Mouse (Mus musculus) embryonic facial prominence, embryonic 15.5 days (tissue): ENCODE measurements around the gene Dis3l2. TPM values are rescaled to one million over a fixed set of nuclear protein-coding genes. Genes with fewer than 3 reads are reported as not detected.
A peak's percentile ranks its signal among the peaks of the same experiment; 100 is the strongest.

Source experiments
- ATAC-seq: fragments of 200-750 bp; cut with Nextera tagmentation; 2 replicates; pipeline ENCODE4 v1.8.0; 2017; ENCODE audit warnings: low read depth, moderate TSS enrichment; ENCODE audit not compliant: insufficient number of reproducible peaks, low FRiP score, low TSS enrichment
- H3K27ac ChIP-seq: fragments of 300-500 bp; sonication (generic); replicated peaks from 2 replicates; pipeline ENCODE4 v1.5.1; 2015; ENCODE audit warnings: mild to moderate bottlenecking, inconsistent platforms
- H3K27me3 ChIP-seq: fragments of 300-500 bp; sonication (generic); 2 replicates; pipeline ENCODE4 v1.6.1; 2015; ENCODE audit warnings: inconsistent platforms
- H3K36me3 ChIP-seq: fragments of 300-500 bp; sonication (generic); 2 replicates; pipeline ENCODE4 v1.6.1; 2015; ENCODE audit warnings: mild to moderate bottlenecking, inconsistent platforms
- H3K4me1 ChIP-seq: fragments of 300-500 bp; sonication (generic); 2 replicates; pipeline ENCODE4 v1.6.1; 2015; ENCODE audit warnings: inconsistent platforms
- H3K4me2 ChIP-seq: fragments of 300-500 bp; sonication (generic); replicated peaks from 2 replicates; pipeline ENCODE4 v1.6.1; 2015; ENCODE audit warnings: mild to moderate bottlenecking, inconsistent platforms
- H3K4me3 ChIP-seq: fragments of 300-500 bp; sonication (generic); replicated peaks from 2 replicates; pipeline ENCODE4 v1.5.1; 2015; ENCODE audit warnings: mild to moderate bottlenecking, inconsistent platforms
- H3K9ac ChIP-seq: fragments of 300-500 bp; sonication (generic); 2 replicates; pipeline ENCODE4 v1.6.1; 2015; ENCODE audit warnings: inconsistent platforms
- H3K9me3 ChIP-seq: fragments of 300-500 bp; sonication (generic); replicated peaks from 2 replicates; pipeline ENCODE4 v1.6.1; 2016; ENCODE audit warnings: inconsistent platforms
- WGBS: fragments of 180-500 bp; shearing (Covaris S2); methylation state at CpG from one replicate; pipeline ENCODE4 v1.1.7; 2015; 5-methylcytosine and 5-hydroxymethylcytosine counted together
- polyA plus RNA-seq: library from polyadenylated mRNA; unstranded; fragments of >200 nt; fragmentation: Nextera tagmentation; extraction: Ambion mirVana; gene quantifications from 2 replicates; pipeline ENCODE4 v1.2.1, GENCODE M21; 2015

The Dis3l2 gene
- polyA plus RNA-seq, 1 experiment from 2014 or later, result 26.0 TPM

- WGBS, result 85% methylated on average over 2 of the region's 2 CpGs
- ATAC-seq, result no peak
- Histone ChIP-seq H3K27ac (no peak overlapping the region), H3K27me3 (no peaks in the 10 kb centered on the region), H3K36me3 (no peaks in the 10 kb centered on the region), H3K4me3 (no peak overlapping the region), H3K4me1 (peaks cover 8% of the 10 kb centered on the region; the same call in 1 of the 2 replicates), H3K4me2 (no peak overlapping the region), H3K9me3 (no peaks in the 10 kb centered on the region), H3K9ac (no peak overlapping the region)
Measured at GRCm38 (mm10) chr1:86834988-86835387, 131.4 kb downstream of the Dis3l2 start.

GRCm38 (mm10) chr1:86850754-86851153 is 147.1 kb downstream of the Dis3l2 start:
- no peak overlapping the region for H3K27ac ChIP-seq
- no peak overlapping the region for H3K9ac ChIP-seq
- H3K4me2 ChIP-seq, result no peak overlapping the region
- H3K4me3 ChIP-seq, result no peak overlapping the region
- H3K36me3 ChIP-seq, result no peaks in the 10 kb centered on the region
- no peaks in the 10 kb centered on the region for H3K27me3 ChIP-seq
- H3K9me3 ChIP-seq, result no peaks in the 10 kb centered on the region
- no peak for ATAC-seq
- H3K4me1 ChIP-seq, result no peaks in the 10 kb centered on the region
- WGBS, result 83% methylated on average over 2 of the region's 2 CpGs

GRCm38 (mm10) chr1:86858876-86859275 is 155.3 kb downstream of the Dis3l2 start:
- Histone ChIP-seq H3K4me2 (no peak overlapping the region), H3K9me3 (no peaks in the 10 kb centered on the region), H3K27ac (no peak overlapping the region), H3K4me3 (no peak overlapping the region), H3K9ac (no peak overlapping the region), H3K36me3 (0 out of 2 replicates have a peak, but pooled peaks cover 4% of the 10 kb centered on the region), H3K27me3 (no peaks in the 10 kb centered on the region), H3K4me1 (no peaks in the 10 kb centered on the region)
- WGBS, result 45% methylated on average over 1 of the region's 1 CpGs
- ATAC-seq, result no peak

GRCm38 (mm10) chr1:86859371-86859770 is 155.8 kb downstream of the Dis3l2 start:
- H3K4me3 ChIP-seq, result no peak overlapping the region
- H3K4me2 ChIP-seq, result no peak overlapping the region
- no peak for ATAC-seq
- no peak overlapping the region for H3K27ac ChIP-seq
- H3K9ac ChIP-seq, result no peak overlapping the region
- H3K9me3 ChIP-seq, result no peaks in the 10 kb centered on the region
- 0 out of 2 replicates have a peak, but pooled peaks cover 4% of the 10 kb centered on the region for H3K36me3 ChIP-seq
- H3K27me3 ChIP-seq, result no peaks in the 10 kb centered on the region
- H3K4me1 ChIP-seq, result no peaks in the 10 kb centered on the region
- 20% methylated on average over 1 of the region's 1 CpGs for WGBS

- no peaks in the 10 kb centered on the region for H3K36me3 ChIP-seq
- H3K27ac ChIP-seq, result no peak overlapping the region
- H3K9me3 ChIP-seq, result no peaks in the 10 kb centered on the region
- H3K4me1 ChIP-seq, result no peaks in the 10 kb centered on the region
- WGBS, result 71% methylated on average over 2 of the region's 2 CpGs
- H3K9ac ChIP-seq, result no peak overlapping the region
- H3K4me3 ChIP-seq, result no peak overlapping the region
- no peaks in the 10 kb centered on the region for H3K27me3 ChIP-seq
- H3K4me2 ChIP-seq, result no peak overlapping the region
- ATAC-seq, result no peak
Measured at GRCm38 (mm10) chr1:86873745-86874144, 170.1 kb downstream of the Dis3l2 start.

GRCm38 (mm10) chr1:86878743-86879142 is 175.1 kb downstream of the Dis3l2 start:
- ATAC-seq, result no peak
- H3K4me2 ChIP-seq, result no peak overlapping the region
- no peaks in the 10 kb centered on the region for H3K9me3 ChIP-seq
- no peaks in the 10 kb centered on the region for H3K4me1 ChIP-seq
- H3K36me3 ChIP-seq, result no peaks in the 10 kb centered on the region
- no peak overlapping the region for H3K9ac ChIP-seq
- no peaks in the 10 kb centered on the region for H3K27me3 ChIP-seq
- H3K27ac ChIP-seq, result no peak overlapping the region
- H3K4me3 ChIP-seq, result no peak overlapping the region

- no peak for ATAC-seq
- WGBS, result 97% methylated on average over 2 of the region's 2 CpGs
- H3K9me3 ChIP-seq, result no peaks in the 10 kb centered on the region
Measured at GRCm38 (mm10) chr1:86879547-86879946, 175.9 kb downstream of the Dis3l2 start.

GRCm38 (mm10) chr1:86887060-86887459 is 183.5 kb downstream of the Dis3l2 start:
- H3K27ac ChIP-seq, result no peak overlapping the region
- no peaks in the 10 kb centered on the region for H3K9me3 ChIP-seq
- H3K36me3 ChIP-seq, result no peaks in the 10 kb centered on the region; the same call in 1 of the 2 replicates
- no peaks in the 10 kb centered on the region for H3K4me1 ChIP-seq
- WGBS, result 94% methylated on average over 1 of the region's 1 CpGs
- no peak overlapping the region for H3K9ac ChIP-seq
- H3K27me3 ChIP-seq, result no peaks in the 10 kb centered on the region
- no peak overlapping the region for H3K4me3 ChIP-seq
- no peak for ATAC-seq
- no peak overlapping the region for H3K4me2 ChIP-seq

More at GRCm38 (mm10) chr1:86879547-86879946, 175.9 kb downstream of the Dis3l2 start:
- Histone ChIP-seq H3K4me1 (no peaks in the 10 kb centered on the region), H3K9ac (no peak overlapping the region), H3K4me2 (no peak overlapping the region), H3K4me3 (no peak overlapping the region), H3K27me3 (no peaks in the 10 kb centered on the region), H3K27ac (no peak overlapping the region), H3K36me3 (no peaks in the 10 kb centered on the region)

- no peak for ATAC-seq
- Histone ChIP-seq H3K4me1 (no peaks in the 10 kb centered on the region), H3K4me3 (no peak overlapping the region), H3K36me3 (no peaks in the 10 kb centered on the region), H3K27ac (no peak overlapping the region), H3K9ac (no peak overlapping the region), H3K27me3 (no peaks in the 10 kb centered on the region), H3K4me2 (no peak overlapping the region), H3K9me3 (no peaks in the 10 kb centered on the region)
- 64% methylated on average over 2 of the region's 2 CpGs for WGBS
Measured at GRCm38 (mm10) chr1:86912481-86912880, 208.9 kb downstream of the Dis3l2 start.

- Histone ChIP-seq H3K27me3 (no peaks in the 10 kb centered on the region), H3K27ac (peak overlapping the region; percentile 22; the same call in 1 of the 2 replicates), H3K4me2 (no peak overlapping the region), H3K9ac (no peak overlapping the region), H3K9me3 (no peaks in the 10 kb centered on the region), H3K36me3 (no peaks in the 10 kb centered on the region), H3K4me1 (no peaks in the 10 kb centered on the region), H3K4me3 (no peak overlapping the region)
- 68% methylated on average over 3 of the region's 3 CpGs for WGBS
- no peak for ATAC-seq
Measured at GRCm38 (mm10) chr1:86913896-86914295, 210.3 kb downstream of the Dis3l2 start.

GRCm38 (mm10) chr1:86914697-86915096 is 211.1 kb downstream of the Dis3l2 start:
- H3K27me3 ChIP-seq, result no peaks in the 10 kb centered on the region
- H3K4me1 ChIP-seq, result no peaks in the 10 kb centered on the region
- H3K4me2 ChIP-seq, result no peak overlapping the region
- whole genome bisulfite sequencing, result 92% methylated on average over 2 of the region's 2 CpGs
- no peaks in the 10 kb centered on the region for H3K9me3 ChIP-seq
- no peak overlapping the region for H3K4me3 ChIP-seq
- no peak overlapping the region for H3K27ac ChIP-seq
- no peaks in the 10 kb centered on the region for H3K36me3 ChIP-seq
- H3K9ac ChIP-seq, result no peak overlapping the region
- ATAC-seq, result no peak

GRCm38 (mm10) chr1:86916355-86916984 is 212.9 kb downstream of the Dis3l2 start:
- H3K4me1 ChIP-seq, result no peaks in the 10 kb centered on the region
- no peak overlapping the region for H3K9ac ChIP-seq
- no peak overlapping the region for H3K27ac ChIP-seq
- H3K4me2 ChIP-seq, result no peak overlapping the region
- H3K9me3 ChIP-seq, result no peaks in the 10 kb centered on the region
- H3K36me3 ChIP-seq, result no peaks in the 10 kb centered on the region
- no peaks in the 10 kb centered on the region for H3K27me3 ChIP-seq
- 75% methylated on average over 8 of the region's 8 CpGs for WGBS
- ATAC-seq, result no peak
- no peak overlapping the region for H3K4me3 ChIP-seq
